Mouse (Mus musculus) olfactory bulb, adult 2 months (tissue): ENCODE results near the gene 2310061I04Rik.

Experiments
- CTCF ChIP-seq: fragments of 200-500 bp; IDR thresholded peaks from 2 replicates; pipeline ENCODE4 v1.5.1; 2012; ENCODE audit warnings: low read depth, mild to moderate bottlenecking, low read length, moderate library complexity; ENCODE audit not compliant: insufficient read depth
- POLR2A ChIP-seq: fragments of 200-500 bp; IDR thresholded peaks from 2 replicates; pipeline ENCODE4 v1.6.1; 2012; ENCODE audit warnings: mild to moderate bottlenecking, low read depth, low read length, moderate library complexity; ENCODE audit not compliant: insufficient read depth

GRCm38 (mm10) chr17:35859371-35859770 is 37.9 kb downstream of the 2310061I04Rik start:
- TF ChIP-seq CTCF, result no peak
- no peak for TF ChIP-seq POLR2A
